Mouse (Mus musculus) T-cell, adult 2 months (primary cell): Measurements from ENCODE around the gene Lgals3.
"Not testable (repeated sequence)": the region's sequence is repeated elsewhere in the genome, so short reads cannot be mapped to it uniquely, and the experiment has no call there.

Experiments
- DNase-seq: peaks from one replicate; pipeline ENCODE4 v3.0.0; 2022; ENCODE audit warnings: low spot score

The Lgals3 gene

GRCm38 (mm10) chr14:47367461-47367860 lies at the start of gene Lgals3:
TSS of gene Lgals3 (plus strand) at chr14:47367751.
- no peak for DNase-seq

- no peak for DNase-seq
Measured at GRCm38 (mm10) chr14:47319362-47319761, 48.2 kb upstream of the Lgals3 start.

- DNase-seq: not testable (repeated sequence)
Measured at GRCm38 (mm10) chr14:47321581-47321980, 46.0 kb upstream of the Lgals3 start.

- DNase-seq: no peak
Measured at GRCm38 (mm10) chr14:47325965-47326761, 41.4 kb upstream of the Lgals3 start.

- no peak for DNase-seq
Measured at GRCm38 (mm10) chr14:47327347-47327746, 40.2 kb upstream of the Lgals3 start.

GRCm38 (mm10) chr14:47331920-47332319 lies 35.6 kb upstream of the Lgals3 start:
- no peak for DNase-seq

- peak; percentile 56 for DNase-seq
Measured at GRCm38 (mm10) chr14:47334819-47335218, 32.7 kb upstream of the Lgals3 start.

GRCm38 (mm10) chr14:47335300-47335699 lies 32.3 kb upstream of the Lgals3 start:
- DNase-seq: no peak

- DNase-seq: no peak
Measured at GRCm38 (mm10) chr14:47340231-47340925, 27.2 kb upstream of the Lgals3 start.

- DNase-seq: no peak
Measured at GRCm38 (mm10) chr14:47341811-47342291, 25.7 kb upstream of the Lgals3 start.

- no peak for DNase-seq
Measured at GRCm38 (mm10) chr14:47346715-47347114, 20.8 kb upstream of the Lgals3 start.

GRCm38 (mm10) chr14:47350974-47351373 lies 16.6 kb upstream of the Lgals3 start:
- DNase-seq: no peak

GRCm38 (mm10) chr14:47352272-47352671 lies 15.3 kb upstream of the Lgals3 start:
- DNase-seq: no peak

GRCm38 (mm10) chr14:47353240-47353639 lies 14.3 kb upstream of the Lgals3 start:
- DNase-seq: no peak

- no peak for DNase-seq
Measured at GRCm38 (mm10) chr14:47354111-47354577, 13.4 kb upstream of the Lgals3 start.

- DNase-seq: no peak
Measured at GRCm38 (mm10) chr14:47354948-47355347, 12.6 kb upstream of the Lgals3 start.

- no peak for DNase-seq
Measured at GRCm38 (mm10) chr14:47356622-47357021, 10.9 kb upstream of the Lgals3 start.

GRCm38 (mm10) chr14:47359610-47360009 lies 7.9 kb upstream of the Lgals3 start:
- no peak for DNase-seq

GRCm38 (mm10) chr14:47361418-47361817 lies 6.1 kb upstream of the Lgals3 start:
- DNase-seq: no peak

GRCm38 (mm10) chr14:47361899-47362298 lies 5.7 kb upstream of the Lgals3 start:
- peak; percentile 31 for DNase-seq

GRCm38 (mm10) chr14:47364742-47365449 lies 2.7 kb upstream of the Lgals3 start:
- DNase-seq: peak; percentile 27

- peak; percentile 6 for DNase-seq
Measured at GRCm38 (mm10) chr14:47366881-47367321, 650 bp upstream of the Lgals3 start.
